Mouse (Mus musculus): ENCODE measurements around the gene Gpx2.

GRCm38 (mm10) chr12:76805056-76805811 lies 9.9 kb upstream of the Gpx2 start:
- TF ChIP-seq POLR2A (IDR thresholded peaks at IDR 0.05; ENCODE audit: low read depth, low read length), result no peak
- TF ChIP-seq CTCF (IDR thresholded peaks at IDR 0.05; ENCODE audit: extremely low read depth, insufficient read length, insufficient replicate concordance, low read depth, low read length), result no peak

Data from small intestine, adult 2 months (tissue).